Mouse (Mus musculus): ENCODE data around the gene Stfa1.
"Not testable (repeated sequence)": the region's sequence is repeated elsewhere in the genome, so short reads cannot be mapped to it uniquely, and the experiment has no call there.

- not testable (repeated sequence) for TF ChIP-seq CTCF (IDR thresholded peaks at IDR 0.05; ENCODE audit: extremely low read depth, insufficient read length, insufficient replicate concordance, low read depth, low read length); POLR2A (IDR thresholded peaks at IDR 0.05; ENCODE audit: low read depth, low read length)
Observed at GRCm38 (mm10) chr16:36316111-36316510, 39.4 kb downstream of the Stfa1 start.

All from small intestine, adult 2 months (tissue).